Mouse (Mus musculus) lung, postnatal 0 days (tissue): Measurements from ENCODE around the gene Slx4ip. TPM values are rescaled to one million over a fixed set of nuclear protein-coding genes. Genes with fewer than 3 reads are reported as not detected.

ENCODE experiments used
- ATAC-seq: fragments of 200-750 bp; cut with Nextera tagmentation; 2 replicates; pipeline ENCODE4 v1.8.0; 2017; ENCODE audit warnings: moderate library complexity
- DNase-seq: peaks from one replicate; pipeline ENCODE4 v3.0.0-alpha.2; 2016; ENCODE audit warnings: low spot score
- H3K27ac ChIP-seq: fragments of 300-500 bp; sonication (generic); 2 replicates; pipeline ENCODE4 v1.5.1; 2014; ENCODE audit warnings: antibody characterized with exemption, mild to moderate bottlenecking, low read length, mixed read lengths
- H3K27me3 ChIP-seq: fragments of 300-500 bp; sonication (generic); replicated peaks from 2 replicates; pipeline ENCODE4 v1.6.1; 2014; ENCODE audit warnings: low read length, mixed read lengths; ENCODE audit not compliant: insufficient read depth
- H3K36me3 ChIP-seq: fragments of 300-500 bp; sonication (generic); 2 replicates; pipeline ENCODE4 v1.6.1; 2014; ENCODE audit warnings: low read length, mixed read lengths; ENCODE audit not compliant: insufficient read depth
- H3K4me1 ChIP-seq: fragments of 300-500 bp; sonication (generic); 2 replicates; pipeline ENCODE4 v1.6.1; 2014; ENCODE audit warnings: antibody characterized with exemption, low read depth, low read length, mixed read lengths; ENCODE audit not compliant: insufficient read depth
- H3K4me2 ChIP-seq: fragments of 300-500 bp; sonication (generic); replicated peaks from 2 replicates; pipeline ENCODE4 v1.6.1; 2014; ENCODE audit warnings: low read depth, mild to moderate bottlenecking, low read length, moderate library complexity, mixed read lengths
- H3K4me3 ChIP-seq: fragments of 300-500 bp; sonication (generic); 2 replicates; pipeline ENCODE4 v1.5.1; 2014; ENCODE audit warnings: low read depth, low read length
- H3K9ac ChIP-seq: fragments of 300-500 bp; sonication (generic); replicated peaks from 2 replicates; pipeline ENCODE4 v1.6.1; 2014; ENCODE audit warnings: low read depth, mild to moderate bottlenecking
- H3K9me3 ChIP-seq: fragments of 300-500 bp; sonication (generic); 2 replicates; pipeline ENCODE4 v1.6.1; 2016; ENCODE audit warnings: low read length, mixed read lengths
- CTCF ChIP-seq: IDR thresholded peaks from 2 replicates; pipeline ENCODE4 v1.5.1; 2016; ENCODE audit warnings: antibody characterized with exemption, mild to moderate bottlenecking
- EP300 ChIP-seq: IDR thresholded peaks from 2 replicates; pipeline ENCODE4 v1.6.1; 2016; ENCODE audit warnings: antibody characterized with exemption, mild to moderate bottlenecking, control low read depth
- WGBS: fragments of 180-500 bp; shearing (Covaris S2); extraction: QIAGEN DNeasy Blood & Tissue Kit; methylation state at CpG from one replicate; pipeline ENCODE4 v1.1.7; 2014; 5-methylcytosine and 5-hydroxymethylcytosine counted together
- polyA plus RNA-seq: library from polyadenylated mRNA; unstranded; fragments of >200 nt; fragmentation: Nextera tagmentation; extraction: Ambion mirVana; gene quantifications from 2 replicates; pipeline ENCODE4 v1.2.1, GENCODE M21; 2015

The Slx4ip gene
- polyA plus RNA-seq, 1 experiment from 2014 or later = 3.1 TPM

DNA sequence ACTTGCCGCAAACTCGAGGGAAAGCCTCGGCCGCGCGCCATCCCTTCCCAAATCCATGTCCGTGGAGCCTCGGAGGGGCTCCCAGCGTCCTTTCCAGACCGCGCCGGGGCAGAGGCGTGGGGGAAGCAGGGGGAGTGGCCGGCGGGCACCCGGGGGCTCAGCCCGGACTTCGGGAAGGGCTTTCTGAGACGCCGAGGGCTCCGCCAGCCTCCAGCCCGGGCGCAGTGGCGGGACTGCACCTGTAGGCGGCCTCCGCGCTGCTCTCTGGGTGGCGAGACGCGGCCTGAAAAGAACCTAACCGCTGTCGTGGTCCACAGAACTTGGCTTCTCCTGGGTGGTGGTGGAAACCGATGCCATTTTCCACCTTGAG is 226.3 kb downstream of the Slx4ip start:
- TF ChIP-seq EP300 (no peak), CTCF (peak; percentile 94)
- DNase-seq (peak; percentile 89), ATAC-seq (peak; percentile 72)
- no peaks in the 10 kb centered on the region for H3K9me3 ChIP-seq
- H3K9ac ChIP-seq = peak overlapping the region; percentile 70
- no peaks in the 10 kb centered on the region for H3K36me3 ChIP-seq
- no peaks in the 10 kb centered on the region for H3K27me3 ChIP-seq
- no peaks in the 10 kb centered on the region; the same call in 1 of the 2 replicates for H3K4me1 ChIP-seq
- WGBS = 1% methylated on average over 33 of the region's 33 CpGs
- peak overlapping the region; percentile 98 for H3K27ac ChIP-seq
- H3K4me3 ChIP-seq = peak overlapping the region; percentile 83
- peak overlapping the region; percentile 93 for H3K4me2 ChIP-seq

Other genes starting within 250 kb of the Slx4ip start
- gene Snap25, start 177.8 kb upstream of the Slx4ip start, polyA plus RNA-seq = 0.24 and 0.69 TPM in 2 replicates
- gene AL731706.2, start 5.5 kb upstream of the Slx4ip start, polyA plus RNA-seq = 21.4 and 24.6 TPM in 2 replicates
- gene AL731706.1, start 171 bp downstream of the Slx4ip start, polyA plus RNA-seq = 24.3 and 24.8 TPM in 2 replicates
- gene Mkks, start 171 bp downstream of the Slx4ip start, polyA plus RNA-seq = 6.7 and 7.6 TPM in 2 replicates
- 14.8 and 15.4 TPM in 2 replicates for gene Jag1, start 225.4 kb downstream of the Slx4ip start, polyA plus RNA-seq